Mouse (Mus musculus) megakaryocyte, embryonic 14.5 days (primary cell): ENCODE results near the gene Ccdc185.

ENCODE experiments used
- FLI1 ChIP-seq: IDR thresholded peaks from 2 replicates; pipeline ENCODE4 v1.6.1; 2012; ENCODE audit warnings: low read length, inconsistent platforms, mixed read lengths
- GATA1 ChIP-seq: IDR thresholded peaks from 3 replicates; pipeline ENCODE4 v1.6.1; 2012; ENCODE audit warnings: mixed read lengths, low read length, inconsistent platforms, borderline replicate concordance

- TF ChIP-seq GATA1 (no peak), FLI1 (no peak)
These were observed 4.7 kb upstream of the Ccdc185 start for GRCm38 (mm10) chr1:182753694-182754093.
